Mouse (Mus musculus) intestine, embryonic 16.5 days (tissue): ENCODE measurements at regions not wholly inside any gene's neighbourhood (a gene's known extent, or its start where the extent isn't known, plus 50 kb on each side); places are given as distances from the start of the nearest gene placed in this dataset.

ENCODE experiments used
- ATAC-seq: fragments of 200-750 bp; cut with Nextera tagmentation; 2 replicates; pipeline ENCODE4 v1.8.0; 2017; ENCODE audit warnings: moderate TSS enrichment, moderate library complexity
- H3K27ac ChIP-seq: fragments of 300-500 bp; sonication (generic); 2 replicates; pipeline ENCODE4 v1.5.1; 2014; ENCODE audit warnings: mild to moderate bottlenecking, low read length
- H3K27me3 ChIP-seq: fragments of 300-500 bp; sonication (generic); replicated peaks from 2 replicates; pipeline ENCODE4 v1.6.1; 2014; ENCODE audit warnings: low read length, control low read depth, mixed read lengths; ENCODE audit not compliant: control insufficient read depth, insufficient read depth
- H3K36me3 ChIP-seq: fragments of 300-500 bp; sonication (generic); 2 replicates; pipeline ENCODE4 v1.6.1; 2014; ENCODE audit warnings: low read length, control low read depth; ENCODE audit not compliant: control insufficient read depth, insufficient read depth
- H3K4me1 ChIP-seq: fragments of 300-500 bp; sonication (generic); 2 replicates; pipeline ENCODE4 v1.6.1; 2014; ENCODE audit warnings: low read length, control low read depth, mixed read lengths; ENCODE audit not compliant: control insufficient read depth, insufficient read depth
- H3K4me2 ChIP-seq: fragments of 300-500 bp; sonication (generic); 2 replicates; pipeline ENCODE4 v1.6.1; 2014; ENCODE audit warnings: low read depth, low read length, control low read depth
- H3K4me3 ChIP-seq: fragments of 300-500 bp; sonication (generic); 2 replicates; pipeline ENCODE4 v1.5.1; 2014; ENCODE audit warnings: mild to moderate bottlenecking, low read length
- H3K9ac ChIP-seq: fragments of 300-500 bp; sonication (generic); 2 replicates; pipeline ENCODE4 v1.6.1; 2014; ENCODE audit warnings: low read depth, low read length
- H3K9me3 ChIP-seq: fragments of 300-500 bp; sonication (generic); 2 replicates; pipeline ENCODE4 v1.6.1; 2016; ENCODE audit warnings: low read length, control low read depth; ENCODE audit not compliant: control insufficient read depth
- whole genome bisulfite sequencing: fragments of 180-500 bp; shearing (Covaris S2); extraction: QIAGEN DNeasy Blood & Tissue Kit; methylation state at CpG from one replicate; pipeline ENCODE4 v1.1.7; 2014; 5-methylcytosine and 5-hydroxymethylcytosine counted together

GRCm38 (mm10) chr2:17187822-17188221, 543.4 kb downstream of the Nebl start:
- H3K27me3 ChIP-seq = no peaks in the 10 kb centered on the region
- H3K27ac ChIP-seq = no peak overlapping the region
- no peak overlapping the region for H3K9ac ChIP-seq
- H3K4me1 ChIP-seq = no peaks in the 10 kb centered on the region
- no peak overlapping the region for H3K4me3 ChIP-seq
- ATAC-seq = no peak
- WGBS = 50% methylated on average over 1 of the region's 1 CpGs
- H3K9me3 ChIP-seq = no peaks in the 10 kb centered on the region
- no peak overlapping the region for H3K4me2 ChIP-seq
- H3K36me3 ChIP-seq = no peaks in the 10 kb centered on the region

GRCm38 (mm10) chr2:17183696-17184095, 547.6 kb downstream of the Nebl start:
- no peak for ATAC-seq

GRCm38 (mm10) chr2:17181597-17181996, 549.7 kb downstream of the Nebl start:
- no peaks in the 10 kb centered on the region for H3K27me3 ChIP-seq
- ATAC-seq = no peak
- H3K4me2 ChIP-seq = no peak overlapping the region
- H3K4me3 ChIP-seq = no peak overlapping the region
- H3K36me3 ChIP-seq = no peaks in the 10 kb centered on the region
- WGBS = 87% methylated on average over 2 of the region's 2 CpGs
- H3K27ac ChIP-seq = no peak overlapping the region
- no peaks in the 10 kb centered on the region for H3K9me3 ChIP-seq
- no peaks in the 10 kb centered on the region for H3K4me1 ChIP-seq
- no peak overlapping the region for H3K9ac ChIP-seq

More at GRCm38 (mm10) chr2:17183696-17184095, 547.6 kb downstream of the Nebl start:
- Histone ChIP-seq H3K4me1 (no peaks in the 10 kb centered on the region), H3K27me3 (no peaks in the 10 kb centered on the region), H3K9ac (no peak overlapping the region), H3K36me3 (no peaks in the 10 kb centered on the region), H3K4me3 (no peak overlapping the region), H3K27ac (no peak overlapping the region), H3K9me3 (no peaks in the 10 kb centered on the region), H3K4me2 (no peak overlapping the region)
- WGBS = 63% methylated on average over 2 of the region's 2 CpGs

GRCm38 (mm10) chr2:17168896-17169295, 562.4 kb downstream of the Nebl start:
- Histone ChIP-seq H3K4me2 (no peak overlapping the region), H3K4me3 (no peak overlapping the region), H3K4me1 (no peaks in the 10 kb centered on the region), H3K27me3 (no peaks in the 10 kb centered on the region), H3K36me3 (no peaks in the 10 kb centered on the region), H3K9me3 (no peaks in the 10 kb centered on the region), H3K27ac (no peak overlapping the region), H3K9ac (no peak overlapping the region)
- ATAC-seq = no peak
- WGBS = 89% methylated on average over 6 of the region's 6 CpGs

- ATAC-seq = no peak
- WGBS = 58% methylated on average over 2 of the region's 2 CpGs
Measured at GRCm38 (mm10) chr2:17165016-17165415, 566.2 kb downstream of the Nebl start.

GRCm38 (mm10) chr2:17158463-17158862, 572.8 kb downstream of the Nebl start:
- Histone ChIP-seq H3K36me3 (no peaks in the 10 kb centered on the region), H3K27ac (no peak overlapping the region), H3K4me2 (no peak overlapping the region), H3K4me1 (no peaks in the 10 kb centered on the region), H3K27me3 (no peaks in the 10 kb centered on the region), H3K4me3 (no peak overlapping the region), H3K9me3 (no peaks in the 10 kb centered on the region), H3K9ac (no peak overlapping the region)
- WGBS = 79% methylated on average over 1 of the region's 1 CpGs
- no peak for ATAC-seq

More at GRCm38 (mm10) chr2:17165016-17165415, 566.2 kb downstream of the Nebl start:
- no peak overlapping the region for H3K4me3 ChIP-seq
- H3K9ac ChIP-seq = no peak overlapping the region
- no peak overlapping the region for H3K27ac ChIP-seq
- no peaks in the 10 kb centered on the region for H3K36me3 ChIP-seq
- H3K9me3 ChIP-seq = no peaks in the 10 kb centered on the region
- H3K4me2 ChIP-seq = no peak overlapping the region
- H3K27me3 ChIP-seq = no peaks in the 10 kb centered on the region
- H3K4me1 ChIP-seq = no peaks in the 10 kb centered on the region

- H3K9me3 ChIP-seq = no peaks in the 10 kb centered on the region
- no peaks in the 10 kb centered on the region for H3K4me1 ChIP-seq
- H3K4me3 ChIP-seq = no peak overlapping the region
- no peaks in the 10 kb centered on the region for H3K36me3 ChIP-seq
- H3K4me2 ChIP-seq = no peak overlapping the region
- ATAC-seq = no peak
- no peak overlapping the region for H3K27ac ChIP-seq
- 30% methylated on average over 1 of the region's 1 CpGs for WGBS
- H3K9ac ChIP-seq = no peak overlapping the region
- no peaks in the 10 kb centered on the region for H3K27me3 ChIP-seq
Measured at GRCm38 (mm10) chr2:17157336-17157735, 573.9 kb downstream of the Nebl start.

GRCm38 (mm10) chr2:17155596-17155995, 575.7 kb downstream of the Nebl start:
- 82% methylated on average over 2 of the region's 2 CpGs for WGBS
- Histone ChIP-seq H3K9ac (no peak overlapping the region), H3K27ac (no peak overlapping the region), H3K9me3 (no peaks in the 10 kb centered on the region), H3K4me3 (no peak overlapping the region), H3K4me2 (no peak overlapping the region), H3K4me1 (no peaks in the 10 kb centered on the region), H3K36me3 (no peaks in the 10 kb centered on the region), H3K27me3 (no peaks in the 10 kb centered on the region)
- ATAC-seq = no peak

- Histone ChIP-seq H3K4me3 (no peak overlapping the region), H3K27ac (no peak overlapping the region), H3K36me3 (no peaks in the 10 kb centered on the region), H3K27me3 (no peaks in the 10 kb centered on the region), H3K9ac (no peak overlapping the region), H3K4me1 (no peaks in the 10 kb centered on the region), H3K9me3 (no peaks in the 10 kb centered on the region), H3K4me2 (no peak overlapping the region)
- WGBS = 87% methylated on average over 4 of the region's 4 CpGs
- no peak for ATAC-seq
Measured at GRCm38 (mm10) chr2:17123626-17124025, 607.6 kb downstream of the Nebl start.

- 61% methylated on average over 2 of the region's 2 CpGs for WGBS
- Histone ChIP-seq H3K4me2 (no peak overlapping the region), H3K4me1 (no peaks in the 10 kb centered on the region), H3K36me3 (no peaks in the 10 kb centered on the region), H3K9ac (no peak overlapping the region), H3K27me3 (no peaks in the 10 kb centered on the region), H3K27ac (no peak overlapping the region), H3K9me3 (no peaks in the 10 kb centered on the region), H3K4me3 (no peak overlapping the region)
- ATAC-seq = no peak
Measured at GRCm38 (mm10) chr2:17117292-17117691, 614.0 kb downstream of the Nebl start.
